Mouse (Mus musculus) T-cell, adult 66 days (primary cell): ENCODE data around the gene Lamp5. TPM values are rescaled to one million over a fixed set of nuclear protein-coding genes. Genes with fewer than 3 reads are reported as not detected.

Source experiments
- total RNA-seq, 2 experiments: library from RNA; stranded (reverse); gene quantifications; 3 replicates in 1 of 2; 4 replicates in 1 of 2; pipeline ENCODE4 v1.2.4; 2023

The Lamp5 gene
- total RNA-seq, result not detected

DNA sequence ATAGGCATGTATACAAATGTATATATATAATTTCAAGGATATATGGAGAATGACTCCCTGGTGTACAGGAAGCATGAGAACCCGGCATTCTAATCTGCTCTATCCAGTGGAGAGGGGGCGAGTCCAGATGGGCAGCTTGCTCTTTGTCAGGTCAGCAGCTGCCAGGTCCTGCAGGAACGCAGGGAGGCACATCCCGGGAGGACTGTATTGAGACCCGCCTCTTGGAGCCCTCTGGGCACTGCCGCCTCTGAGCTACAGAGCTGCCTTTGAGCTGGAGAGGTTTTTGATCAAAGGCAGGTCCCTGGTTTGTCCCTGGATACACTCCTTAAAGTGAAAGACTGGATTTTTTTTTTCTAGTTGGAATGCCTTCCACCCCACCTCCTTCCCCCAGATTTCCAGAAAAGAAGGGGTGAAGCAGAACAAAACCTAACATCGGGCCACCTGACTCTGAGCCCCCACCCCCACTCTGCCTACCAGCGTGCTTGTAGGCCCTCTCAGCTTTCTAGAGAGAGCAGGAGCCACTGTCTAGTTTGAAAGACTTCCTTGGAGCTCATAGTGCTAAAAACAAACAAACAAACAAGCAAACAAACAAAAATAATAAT lies at the start of gene Lamp5:
Gene Lamp5 (plus strand): TSS at position 552 of the 602 bp plus-strand sequence.

